Mouse (Mus musculus) myocyte (in vitro differentiated cells): ENCODE results near the gene Ssbp3. TPM values are rescaled to one million over a fixed set of nuclear protein-coding genes. Genes with fewer than 3 reads are reported as not detected.

Experiments
- H3K27me3 ChIP-seq: one replicate; pipeline ENCODE4 v1.6.1; 2011; ENCODE audit not compliant: control insufficient read depth, insufficient read depth, insufficient read length
- H3K36me3 ChIP-seq: one replicate; pipeline ENCODE4 v1.6.1; 2011; ENCODE audit not compliant: control insufficient read depth, insufficient read depth
- H3K4me2 ChIP-seq: one replicate; pipeline ENCODE4 v1.6.1; 2011; ENCODE audit warnings: low read depth, control low read depth
- H3K4me3 ChIP-seq: one replicate; pipeline ENCODE4 v1.5.1; 2011; ENCODE audit warnings: mild to moderate bottlenecking, control low read depth, moderate library complexity
- H3K79me2 ChIP-seq: one replicate; pipeline ENCODE4 v1.6.1; 2011; ENCODE audit not compliant: control insufficient read depth, insufficient read depth
- H3ac ChIP-seq: one replicate; pipeline ENCODE4 v1.6.1; 2011; ENCODE audit not compliant: control insufficient read depth, insufficient read length
- CEBPB ChIP-seq: IDR thresholded peaks from 2 replicates; pipeline ENCODE4 v1.6.1; 2011; ENCODE audit warnings: mild to moderate bottlenecking, moderate library complexity; ENCODE audit not compliant: poor library complexity, insufficient read depth, severe bottlenecking
- E2F4 ChIP-seq: IDR thresholded peaks from one replicate; pipeline ENCODE4 v1.6.1; 2011; ENCODE audit warnings: mild to moderate bottlenecking, control low read depth, moderate library complexity; ENCODE audit not compliant: insufficient read depth
- MAX ChIP-seq: IDR thresholded peaks from one replicate; pipeline ENCODE4 v1.6.1; 2011; ENCODE audit warnings: low read depth, mild to moderate bottlenecking, control low read depth
- MYOD1 ChIP-seq, 3 experiments: IDR thresholded peaks; one replicate each; pipeline ENCODE4 v1.6.1; 2011; ENCODE audit warnings: control low read depth in 2 of 3, low read depth in 2 of 3, mild to moderate bottlenecking in 2 of 3, moderate library complexity in 1 of 3; ENCODE audit not compliant: insufficient read length in 2 of 3, control insufficient read depth in 1 of 3
- MYOG ChIP-seq, 3 experiments: IDR thresholded peaks; one replicate each; pipeline ENCODE4 v1.6.1; 2011; ENCODE audit warnings: control low read depth in 2 of 3, low read depth in 2 of 3, mild to moderate bottlenecking in 2 of 3; ENCODE audit not compliant: insufficient read length in 2 of 3, control insufficient read depth in 1 of 3, insufficient read depth in 1 of 3
- POLR2A ChIP-seq: IDR thresholded peaks from one replicate; pipeline ENCODE4 v1.6.1; 2011; ENCODE audit warnings: low read depth, mild to moderate bottlenecking, control low read depth, moderate library complexity; ENCODE audit not compliant: insufficient read length
- POLR2AphosphoS2 ChIP-seq: IDR thresholded peaks from one replicate; pipeline ENCODE4 v1.6.1; 2011; ENCODE audit warnings: low read depth, control low read depth; ENCODE audit not compliant: insufficient read length
- REST ChIP-seq: IDR thresholded peaks from one replicate; pipeline ENCODE4 v1.6.1; 2011; ENCODE audit warnings: mild to moderate bottlenecking, control low read depth, moderate library complexity; ENCODE audit not compliant: insufficient read depth, insufficient read length
- SRF ChIP-seq: IDR thresholded peaks from one replicate; pipeline ENCODE4 v1.6.1; 2011; ENCODE audit warnings: low read depth; ENCODE audit not compliant: control insufficient read depth, insufficient read length
- TCF12 ChIP-seq: IDR thresholded peaks from one replicate; pipeline ENCODE4 v1.6.1; 2011; ENCODE audit warnings: mild to moderate bottlenecking, control low read depth; ENCODE audit not compliant: poor library complexity, insufficient read depth, severe bottlenecking
- TCF3 ChIP-seq: IDR thresholded peaks from one replicate; pipeline ENCODE4 v1.6.1; 2011; ENCODE audit warnings: low read depth, control low read depth; ENCODE audit not compliant: insufficient read length
- USF1 ChIP-seq: IDR thresholded peaks from one replicate; pipeline ENCODE4 v1.6.1; 2011; ENCODE audit warnings: low read depth, mild to moderate bottlenecking, control low read depth, moderate library complexity
- polyA plus RNA-seq: library from polyadenylated mRNA; unstranded; fragments of >200 nt; fragmentation: generic; extraction: Trizol; gene quantifications from one replicate; pipeline ENCODE4 v1.2.1, GENCODE M21; 2012; ENCODE audit warnings: missing spikeins

The Ssbp3 gene
- polyA plus RNA-seq, 1 experiment = 59.4 TPM

DNA sequence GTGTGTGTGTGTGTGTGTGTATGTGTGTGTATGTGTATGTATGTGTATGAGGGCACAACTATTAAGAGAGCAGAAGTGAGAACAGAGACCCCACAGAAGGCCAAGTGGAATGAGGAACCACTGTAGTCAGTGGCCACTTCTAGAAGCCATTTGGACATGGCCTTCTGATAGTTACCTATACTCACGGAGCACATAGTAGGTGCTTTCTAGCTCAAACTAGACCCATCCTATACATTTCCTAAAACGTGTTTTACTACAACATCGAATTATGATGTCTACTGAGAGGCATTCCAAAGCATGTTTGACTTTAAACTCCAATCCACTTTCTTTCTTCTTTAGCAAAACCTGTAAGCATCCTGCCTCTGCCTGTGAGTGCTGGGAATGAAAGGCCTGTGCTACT lies 4.6 kb upstream of the Ssbp3 start:
- Histone ChIP-seq H3K79me2 (no peaks in the 10 kb centered on the region), H3K27me3 (no peaks in the 10 kb centered on the region), H3K4me2 (no peak overlapping the region), H3K4me3 (no peak overlapping the region), H3K36me3 (no peaks in the 10 kb centered on the region), H3ac (no peak overlapping the region)
- TF ChIP-seq USF1 = no peak
- no peak for TF ChIP-seq SRF
- no peak for TF ChIP-seq MAX
- TF ChIP-seq E2F4 = no peak
- TF ChIP-seq TCF3 = no peak
- TF ChIP-seq MYOD1 (IDR thresholded peaks at IDR 0.05; ENCODE audit: control insufficient read depth in 1 of 3, insufficient read length in 2 of 3, low read depth in 2 of 3) = no peak
- TF ChIP-seq CEBPB = no peak
- TF ChIP-seq POLR2A = no peak
- no peak for TF ChIP-seq TCF12
- TF ChIP-seq MYOG (IDR thresholded peaks at IDR 0.05; ENCODE audit: control insufficient read depth in 1 of 3, insufficient read depth in 1 of 3, insufficient read length in 2 of 3, low read depth in 2 of 3) = no peak
- TF ChIP-seq POLR2AphosphoS2 = no peak
- TF ChIP-seq REST = no peak

GRCm38 (mm10) chr4:106907701-106908425 lies 2.6 kb upstream of the Ssbp3 start:
- peak overlapping the region; percentile 31 for H3K4me3 ChIP-seq
- peak overlapping the region; percentile 97 for H3K4me2 ChIP-seq
- H3K27me3 ChIP-seq = no peaks in the 10 kb centered on the region
- no peaks in the 10 kb centered on the region for H3K36me3 ChIP-seq
- TF ChIP-seq MYOG (IDR thresholded peaks at IDR 0.05; ENCODE audit: control insufficient read depth in 1 of 3, insufficient read depth in 1 of 3, insufficient read length in 2 of 3, low read depth in 2 of 3) = peak; percentile 41 to 90 (median 70)
- no peak for TF ChIP-seq SRF
- TF ChIP-seq MYOD1 (IDR thresholded peaks at IDR 0.05; ENCODE audit: control insufficient read depth in 1 of 3, insufficient read length in 2 of 3, low read depth in 2 of 3) = peak in 2 of 3 experiments; percentile 84 to 87
- TF ChIP-seq TCF12 = peak; percentile 43
- TF ChIP-seq REST = no peak
- TF ChIP-seq USF1 = no peak
- TF ChIP-seq MAX = no peak
- H3K79me2 ChIP-seq = peaks cover 7% of the 10 kb centered on the region
- no peak overlapping the region for H3ac ChIP-seq

DNA sequence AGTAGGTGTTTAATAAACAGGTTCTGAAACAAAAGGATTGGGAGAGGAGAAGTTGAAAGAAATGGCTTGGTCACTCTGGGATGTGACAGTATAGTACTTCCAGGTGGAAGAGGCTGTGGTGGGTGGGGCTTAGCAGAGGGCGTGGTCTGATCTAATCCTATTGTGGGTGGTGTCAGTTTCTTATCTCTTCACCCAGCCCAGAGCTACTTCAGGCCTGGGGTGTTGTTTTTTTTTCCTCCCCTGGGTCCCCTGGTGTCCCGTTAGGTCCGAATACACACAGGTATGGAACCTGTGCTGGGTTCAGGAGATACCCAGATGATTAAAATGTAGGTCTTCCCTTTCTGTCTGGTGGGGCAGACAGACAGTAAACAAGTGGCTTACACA lies 2.1 kb upstream of the Ssbp3 start:
- no peak for TF ChIP-seq POLR2AphosphoS2
- no peak for TF ChIP-seq E2F4
- TF ChIP-seq MYOD1 (IDR thresholded peaks at IDR 0.05; ENCODE audit: control insufficient read depth in 1 of 3, insufficient read length in 2 of 3, low read depth in 2 of 3) = no peak
- TF ChIP-seq MYOG (IDR thresholded peaks at IDR 0.05; ENCODE audit: control insufficient read depth in 1 of 3, insufficient read depth in 1 of 3, insufficient read length in 2 of 3, low read depth in 2 of 3) = no peak
- no peak for TF ChIP-seq USF1
- TF ChIP-seq REST = no peak
- no peak for TF ChIP-seq SRF
- no peak for TF ChIP-seq TCF3
- no peak for TF ChIP-seq TCF12
- TF ChIP-seq MAX = no peak
- TF ChIP-seq POLR2A = no peak
- TF ChIP-seq CEBPB = no peak
- Histone ChIP-seq H3ac (no peak overlapping the region), H3K27me3 (no peaks in the 10 kb centered on the region), H3K36me3 (no peaks in the 10 kb centered on the region), H3K4me2 (peak overlapping the region; percentile 97), H3K4me3 (peak overlapping the region; percentile 31), H3K79me2 (peaks cover 13% of the 10 kb centered on the region)

- H3K27me3 ChIP-seq = no peaks in the 10 kb centered on the region
- H3K4me3 ChIP-seq = peak overlapping the region; percentile 31
- TF ChIP-seq SRF (no peak), E2F4 (no peak), POLR2A (no peak), TCF3 (no peak), POLR2AphosphoS2 (no peak), MYOG (IDR thresholded peaks at IDR 0.05; ENCODE audit: control insufficient read depth in 1 of 3, insufficient read depth in 1 of 3, insufficient read length in 2 of 3, low read depth in 2 of 3) (no peak), REST (no peak), USF1 (no peak), TCF12 (no peak), MYOD1 (IDR thresholded peaks at IDR 0.05; ENCODE audit: control insufficient read depth in 1 of 3, insufficient read length in 2 of 3, low read depth in 2 of 3) (no peak), MAX (no peak), CEBPB (no peak)
- H3K36me3 ChIP-seq = no peaks in the 10 kb centered on the region
- H3K79me2 ChIP-seq = peaks cover 20% of the 10 kb centered on the region
- peak overlapping the region; percentile 97 for H3K4me2 ChIP-seq
- H3ac ChIP-seq = no peak overlapping the region
Measured at GRCm38 (mm10) chr4:106908950-106909751, 1.4 kb upstream of the Ssbp3 start.
